Mouse (Mus musculus): ENCODE measurements around the gene Tmc6.

Gene Tmc6

DNA sequence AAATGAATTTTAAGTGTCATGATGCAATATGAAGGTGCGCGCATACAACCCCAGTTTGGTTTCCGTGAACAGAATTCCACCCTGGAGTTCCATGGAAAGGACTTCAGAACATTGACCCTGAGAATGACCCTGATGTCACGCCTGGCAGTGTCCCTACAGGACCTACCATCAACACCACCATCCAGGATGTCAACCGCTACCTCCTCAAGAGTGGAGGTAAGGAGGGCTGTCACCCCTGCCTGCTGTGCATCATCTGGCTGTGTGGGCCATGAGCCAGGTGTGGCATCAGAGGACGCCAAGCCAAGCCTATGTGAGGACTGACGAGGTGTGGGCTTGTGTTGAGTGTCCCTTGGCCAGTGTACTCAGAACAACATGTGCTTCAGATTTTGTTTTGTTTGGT lies 26.1 kb downstream of the Tmc6 start:
- DNase-seq (ENCODE audit: low spot score): no peak

- DNase-seq (ENCODE audit: low spot score): no peak
Measured at GRCm38 (mm10) chr11:117751544-117751943, 30.5 kb downstream of the Tmc6 start.

- no peak for DNase-seq (ENCODE audit: low spot score)
Measured at GRCm38 (mm10) chr11:117749414-117749813, 32.6 kb downstream of the Tmc6 start.

GRCm38 (mm10) chr11:117748628-117749027 lies 33.4 kb downstream of the Tmc6 start:
- no peak for DNase-seq (ENCODE audit: low spot score)

- peak; percentile 57 for DNase-seq (ENCODE audit: low spot score)
Measured at GRCm38 (mm10) chr11:117743454-117744030, 38.5 kb downstream of the Tmc6 start.

- no peak for DNase-seq (ENCODE audit: low spot score)
Measured at GRCm38 (mm10) chr11:117742715-117743114, 39.3 kb downstream of the Tmc6 start.

DNA sequence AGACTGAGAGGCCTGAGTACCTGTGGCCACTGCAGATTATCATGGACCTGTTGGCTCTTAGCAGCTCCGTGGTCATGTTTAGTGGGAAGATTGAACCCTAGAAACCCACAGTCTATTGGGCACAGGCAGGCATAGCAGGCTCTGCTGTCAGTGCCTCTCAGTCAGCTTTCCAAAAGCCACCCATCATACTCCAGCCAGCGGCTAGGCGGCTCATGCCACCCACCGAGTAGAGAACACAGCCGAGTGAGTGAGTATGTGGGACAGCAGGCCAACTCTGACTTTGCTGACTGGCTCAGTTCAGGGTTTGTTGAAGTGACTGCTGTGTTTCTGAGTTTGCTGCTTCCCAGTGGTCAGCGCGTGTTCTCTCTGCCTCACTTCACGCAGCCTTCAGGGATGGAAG lies 39.8 kb downstream of the Tmc6 start:
- no peak for DNase-seq (ENCODE audit: low spot score)

DNA sequence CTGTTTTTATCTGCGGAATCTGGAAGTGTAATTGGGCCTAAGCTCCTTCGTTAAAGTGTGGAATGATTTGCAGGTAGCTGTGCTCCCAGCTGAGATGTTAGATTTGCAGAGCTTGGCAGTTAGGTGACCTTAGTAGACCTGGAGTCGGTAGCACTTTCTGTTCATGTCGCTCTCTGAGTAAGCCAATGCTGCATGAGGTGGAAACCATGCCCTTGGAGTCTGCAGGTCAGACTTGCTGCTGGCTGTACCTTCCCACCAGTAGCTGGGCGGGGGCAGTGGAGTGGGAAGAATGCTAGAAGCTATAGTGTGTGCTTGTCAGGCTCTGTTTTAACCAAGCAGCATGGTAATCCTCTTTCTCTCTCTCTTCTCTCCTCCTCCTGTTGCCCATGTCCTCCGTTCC lies 40.9 kb downstream of the Tmc6 start:
- no peak for DNase-seq (ENCODE audit: low spot score)

DNA sequence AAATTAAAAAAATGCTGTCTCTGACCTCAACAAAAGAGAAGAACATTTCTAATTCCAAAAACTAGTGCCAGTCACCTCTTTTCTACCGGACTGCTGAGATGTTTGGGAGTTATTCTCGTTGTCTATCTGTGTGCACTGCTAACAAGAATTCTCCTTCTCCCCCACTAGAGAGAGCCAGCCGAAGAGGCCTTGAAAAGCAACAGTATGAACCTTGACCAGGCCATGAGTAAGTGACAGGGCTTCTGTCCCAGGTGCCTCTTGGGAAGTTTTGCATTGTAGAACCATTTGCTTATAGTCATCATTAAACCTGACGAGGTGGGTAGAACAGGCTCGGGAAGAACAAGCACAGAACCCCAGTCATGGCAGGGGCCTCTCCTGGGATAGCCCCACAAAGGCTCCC lies 43.9 kb downstream of the Tmc6 start:
- DNase-seq (ENCODE audit: low spot score): no peak

- DNase-seq (ENCODE audit: low spot score): peak; percentile 66
Measured at GRCm38 (mm10) chr11:117736037-117736689, 45.8 kb downstream of the Tmc6 start.

GRCm38 (mm10) chr11:117731470-117731869 lies 50.5 kb downstream of the Tmc6 start:
- no peak for DNase-seq (ENCODE audit: low spot score)

- DNase-seq (ENCODE audit: low spot score): no peak
Measured at GRCm38 (mm10) chr11:117730490-117730838, 51.5 kb downstream of the Tmc6 start.

DNA sequence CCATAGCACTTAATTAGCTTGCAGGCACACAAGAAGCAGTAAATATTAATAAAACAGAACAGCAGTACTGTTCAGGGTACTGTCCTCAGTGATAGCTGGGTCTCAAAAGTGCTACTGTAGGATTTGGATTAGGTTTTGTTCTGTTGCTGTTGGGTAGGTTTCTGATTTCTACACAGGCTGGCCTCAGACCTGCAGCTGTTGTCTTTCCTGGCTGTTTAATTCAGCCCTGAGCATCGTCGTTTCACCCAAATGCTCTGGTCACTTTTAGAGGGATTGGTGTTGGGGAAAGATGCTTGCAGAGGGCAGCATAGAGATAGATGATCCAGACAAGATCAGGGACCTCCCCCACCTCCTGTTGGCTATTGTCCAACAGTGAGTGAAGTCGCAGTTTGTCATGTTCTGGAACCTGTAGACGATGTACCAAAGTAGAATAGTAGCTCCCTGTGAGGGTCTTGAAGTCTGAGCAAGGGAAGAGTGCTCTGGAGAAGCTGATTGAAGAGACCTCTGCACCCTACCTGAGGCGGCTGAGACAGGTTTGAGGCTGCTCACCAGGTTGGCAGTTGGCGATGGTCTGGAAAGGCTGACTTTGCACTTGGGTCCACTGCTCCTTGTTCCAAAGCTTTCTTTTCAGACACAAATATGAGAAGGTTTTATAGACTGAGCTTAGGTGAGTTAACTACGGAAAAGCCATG lies 52.1 kb downstream of the Tmc6 start:
- no peak for DNase-seq (ENCODE audit: low spot score)

GRCm38 (mm10) chr11:117729341-117729740 lies 52.7 kb downstream of the Tmc6 start:
- DNase-seq (ENCODE audit: low spot score): no peak

DNA sequence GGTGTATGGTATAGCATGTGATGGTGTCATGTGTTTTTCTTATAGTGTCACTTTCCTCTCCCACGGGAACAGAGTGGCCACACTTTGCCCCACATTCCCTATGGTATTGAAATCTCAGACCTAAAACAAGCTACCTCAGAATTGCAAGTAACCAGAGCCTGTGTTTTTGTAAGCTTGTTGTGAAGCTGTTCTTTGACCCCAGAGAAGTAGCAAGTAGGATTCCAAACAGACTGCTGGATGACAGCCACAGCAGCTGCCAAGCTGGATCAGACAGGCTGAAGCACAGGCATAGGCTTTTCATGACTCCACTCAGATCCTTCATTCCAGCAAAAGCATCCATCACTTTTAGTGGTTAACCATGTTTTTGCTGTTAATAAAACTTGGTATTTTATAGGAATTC lies 53.2 kb downstream of the Tmc6 start:
- DNase-seq (ENCODE audit: low spot score): no peak

DNA sequence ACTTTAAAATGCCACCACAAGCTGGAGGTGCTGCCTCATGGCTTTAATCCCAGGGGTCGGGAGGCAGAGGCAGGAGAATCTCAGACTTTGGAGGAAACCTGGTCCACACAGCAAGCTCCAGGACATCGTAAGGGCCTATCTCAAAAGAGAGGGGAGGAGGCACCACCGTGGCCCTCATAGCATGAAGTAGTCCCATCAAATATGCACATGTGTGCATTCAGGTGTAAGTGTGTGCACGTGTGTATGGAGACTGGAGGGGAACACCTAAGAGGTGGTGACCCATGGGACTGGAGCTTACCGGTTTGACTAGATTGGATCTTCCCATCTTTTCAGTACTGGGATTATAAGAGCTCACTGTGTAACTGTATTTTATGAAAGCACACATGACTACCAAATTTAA lies 53.8 kb downstream of the Tmc6 start:
- DNase-seq (ENCODE audit: low spot score): no peak

GRCm38 (mm10) chr11:117727031-117727430 lies 55.0 kb downstream of the Tmc6 start:
- DNase-seq (ENCODE audit: low spot score): no peak

GRCm38 (mm10) chr11:117724604-117725301 lies 57.2 kb downstream of the Tmc6 start:
- no peak for DNase-seq (ENCODE audit: low spot score)

GRCm38 (mm10) chr11:117718838-117719237 lies 63.2 kb downstream of the Tmc6 start:
- no peak for DNase-seq (ENCODE audit: low spot score)
